Mouse (Mus musculus) bone marrow macrophage, adult 2 months (primary cell): Measurements from ENCODE around the gene Prr23a3.

Experiments used
- CTCF ChIP-seq: IDR thresholded peaks from 2 replicates; pipeline ENCODE4 v1.5.1; 2012; ENCODE audit warnings: low read depth, mild to moderate bottlenecking, low read length, moderate library complexity
- POLR2A ChIP-seq: IDR thresholded peaks from 2 replicates; pipeline ENCODE4 v1.6.1; 2012; ENCODE audit warnings: mild to moderate bottlenecking, low read depth, low read length, borderline replicate concordance

DNA sequence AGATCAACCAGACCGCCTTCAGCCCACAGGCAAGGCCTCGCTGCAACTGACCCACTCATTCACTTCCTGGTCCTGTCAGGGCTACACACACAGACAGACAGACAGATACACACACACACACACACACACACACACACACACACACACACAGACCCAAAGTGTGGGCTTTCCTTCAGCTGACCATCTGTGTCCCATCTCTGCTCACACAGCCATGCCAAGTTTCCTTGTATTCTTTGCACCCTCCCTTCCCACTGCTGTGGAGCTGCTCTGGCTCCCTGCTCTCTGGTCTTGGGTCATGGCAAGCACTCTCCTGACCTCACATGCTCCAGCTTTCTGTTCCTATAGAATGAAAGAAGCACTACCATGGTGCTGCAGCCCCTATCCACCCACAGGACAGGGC, 45.1 kb upstream of the Prr23a3 start:
- TF ChIP-seq CTCF, result no peak
- no peak for TF ChIP-seq POLR2A
